Mouse (Mus musculus) intestine, postnatal 0 days (tissue): ENCODE results near the gene Hadhb. TPM values are rescaled to one million over a fixed set of nuclear protein-coding genes. Genes with fewer than 3 reads are reported as not detected.

ENCODE experiments used
- ATAC-seq: fragments of 200-750 bp; cut with Nextera tagmentation; 2 replicates; pipeline ENCODE4 v1.8.0; 2017; ENCODE audit warnings: mild to moderate bottlenecking, moderate TSS enrichment, moderate library complexity
- H3K27ac ChIP-seq: fragments of 300-500 bp; sonication (generic); 2 replicates; pipeline ENCODE4 v1.5.1; 2014; ENCODE audit warnings: mild to moderate bottlenecking, low read depth, low read length, moderate library complexity
- H3K27me3 ChIP-seq: fragments of 300-500 bp; sonication (generic); replicated peaks from 2 replicates; pipeline ENCODE4 v1.6.1; 2014; ENCODE audit warnings: low read length, mixed read lengths; ENCODE audit not compliant: control insufficient read depth, insufficient read depth
- H3K36me3 ChIP-seq: fragments of 300-500 bp; sonication (generic); 2 replicates; pipeline ENCODE4 v1.6.1; 2014; ENCODE audit warnings: mild to moderate bottlenecking, moderate library complexity; ENCODE audit not compliant: control insufficient read depth, insufficient read depth
- H3K4me1 ChIP-seq: fragments of 300-500 bp; sonication (generic); replicated peaks from 2 replicates; pipeline ENCODE4 v1.6.1; 2014; ENCODE audit warnings: antibody characterized with exemption, low read length, mixed read lengths; ENCODE audit not compliant: control insufficient read depth, insufficient read depth
- H3K4me2 ChIP-seq: fragments of 300-500 bp; sonication (generic); replicated peaks from 2 replicates; pipeline ENCODE4 v1.6.1; 2014; ENCODE audit warnings: low read depth, mild to moderate bottlenecking, moderate library complexity
- H3K4me3 ChIP-seq: fragments of 300-500 bp; sonication (generic); 2 replicates; pipeline ENCODE4 v1.5.1; 2014; ENCODE audit warnings: low read depth, low read length
- H3K9ac ChIP-seq: fragments of 300-500 bp; sonication (generic); 2 replicates; pipeline ENCODE4 v1.6.1; 2014; ENCODE audit warnings: mild to moderate bottlenecking, low read depth, low read length
- H3K9me3 ChIP-seq: fragments of 300-500 bp; sonication (generic); 2 replicates; pipeline ENCODE4 v1.6.1; 2016; ENCODE audit warnings: mixed run types; ENCODE audit not compliant: control insufficient read depth
- CTCF ChIP-seq: sonication (generic); IDR thresholded peaks from 2 replicates; pipeline ENCODE4 v1.5.1; 2016; ENCODE audit warnings: low read depth, mild to moderate bottlenecking, control low read depth, antibody characterized with exemption, moderate library complexity
- WGBS: fragments of 180-500 bp; shearing (Covaris S2); extraction: QIAGEN DNeasy Blood & Tissue Kit; methylation state at CpG from one replicate; pipeline ENCODE4 v1.1.7; 2014; 5-methylcytosine and 5-hydroxymethylcytosine counted together
- polyA plus RNA-seq: library from polyadenylated mRNA; unstranded; fragments of >200 nt; fragmentation: Nextera tagmentation; extraction: Ambion mirVana; gene quantifications from 2 replicates; pipeline ENCODE4 v1.2.1, GENCODE M21; 2015

Hadhb gene
- 392 and 420 TPM in 2 replicates for polyA plus RNA-seq

DNA sequence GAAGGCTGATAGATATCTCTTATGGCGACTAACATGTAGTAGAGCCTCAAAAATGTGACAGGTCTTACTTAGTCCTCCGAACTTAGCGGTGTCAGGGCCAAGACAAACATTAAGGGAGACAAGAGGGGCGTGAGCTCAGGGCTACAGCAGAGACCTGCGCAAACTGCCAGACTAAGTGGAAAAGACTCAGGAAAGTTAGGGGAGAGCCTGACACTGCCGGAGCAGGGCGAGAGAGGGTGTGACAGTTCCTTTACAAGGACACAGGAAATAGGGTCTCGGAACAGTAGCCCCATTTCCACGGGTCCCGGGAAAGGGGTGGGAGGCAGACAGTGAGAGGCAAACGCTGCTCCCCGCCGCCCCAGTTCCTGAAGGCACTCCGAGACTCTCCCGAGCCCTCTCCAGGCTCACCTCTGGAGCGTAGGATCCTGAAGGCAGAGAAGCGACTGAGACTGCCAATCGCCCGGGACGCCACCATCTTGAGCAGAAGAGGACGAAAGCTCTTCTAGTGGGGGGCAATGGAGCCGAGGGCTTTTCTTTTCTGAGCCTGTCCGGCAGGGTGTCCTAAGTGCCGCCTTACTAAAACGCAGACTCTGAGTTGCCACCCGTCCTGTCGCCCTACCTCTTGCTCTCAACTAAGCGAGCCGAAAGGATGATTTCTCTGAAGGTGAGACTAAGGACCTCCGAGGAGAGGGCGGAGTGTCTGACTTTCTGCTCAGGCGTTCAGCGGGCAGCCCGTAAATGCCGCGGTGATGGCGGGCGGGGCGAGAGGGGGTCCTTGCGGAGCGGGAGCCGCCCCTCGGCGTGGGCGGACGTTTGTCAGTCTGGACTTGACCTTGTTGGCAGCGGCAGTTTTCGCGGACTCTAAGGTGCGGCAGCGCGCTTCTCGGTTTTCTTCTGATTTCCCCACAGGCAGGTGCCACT is at the start of gene Hadhb, which contains the start of gene Hadha:
Hadhb (plus strand) TSS at position 775 of the 921 bp plus-strand sequence.
Hadha (minus strand) TSS at position 689 of the 921 bp plus-strand sequence.
- under 1% methylated on average over 53 of the region's 53 CpGs for WGBS

DNA sequence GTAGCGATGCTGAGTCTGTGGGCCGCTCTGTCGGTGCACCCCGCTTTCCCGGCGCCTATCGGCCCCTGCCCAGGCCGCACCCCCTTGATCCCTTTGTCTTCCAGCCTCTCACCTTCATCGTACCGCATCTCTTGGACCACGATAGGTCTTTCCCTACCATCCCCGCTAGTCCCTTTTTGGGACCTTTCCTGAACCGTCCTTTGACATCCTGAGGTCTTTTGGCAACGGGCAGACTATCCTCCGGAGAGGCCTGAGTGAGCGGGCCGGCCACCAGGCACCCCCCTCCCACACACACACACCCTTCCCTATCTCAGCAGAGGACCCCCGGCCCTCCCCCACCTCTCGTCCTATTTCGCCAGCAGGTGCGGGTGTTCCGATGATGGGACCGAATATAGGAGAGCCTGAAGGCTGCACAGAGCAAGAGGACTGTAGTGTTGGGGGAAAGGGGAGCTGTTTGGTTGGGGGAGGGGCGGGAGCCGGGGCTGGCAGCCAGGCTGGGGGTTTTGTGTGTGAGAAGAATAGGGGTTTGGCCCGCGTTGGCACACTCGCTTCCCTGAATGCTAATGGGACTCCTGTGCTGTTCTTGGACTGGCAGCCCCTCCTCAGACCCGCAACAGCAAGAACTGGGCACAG is 49.3 kb upstream of the Hadhb start, which contains the start of gene 3110082J24Rik:
3110082J24Rik (minus strand) TSS at position 419 of the 633 bp plus-strand sequence.
- 0 out of 2 replicates have a peak within 1 kb of the TSS, but pooled peaks have one; percentile 26 for H3K9ac ChIP-seq
- no peak for TF ChIP-seq CTCF

More for the DNA sequence above, at the start of gene Hadhb, which contains the start of gene Hadha:
- Histone ChIP-seq H3K4me1 (0 out of 2 replicates have a peak, but pooled peaks cover 5% of the 10 kb centered on the region), H3K36me3 (peaks cover 9% of the 10 kb centered on the region; the same call in 1 of the 2 replicates), H3K4me2 (peak within 1 kb of the TSS; percentile 64), H3K4me3 (peak within 1 kb of the TSS; percentile 100), H3K9ac (peak within 1 kb of the TSS; percentile 85), H3K27ac (peak within 1 kb of the TSS; percentile 93), H3K9me3 (no peaks in the 10 kb centered on the region), H3K27me3 (no peaks in the 10 kb centered on the region)
- TF ChIP-seq CTCF: peak; percentile 30; the same call in 1 of the 2 replicates
- peak; percentile 77 for ATAC-seq

DNA sequence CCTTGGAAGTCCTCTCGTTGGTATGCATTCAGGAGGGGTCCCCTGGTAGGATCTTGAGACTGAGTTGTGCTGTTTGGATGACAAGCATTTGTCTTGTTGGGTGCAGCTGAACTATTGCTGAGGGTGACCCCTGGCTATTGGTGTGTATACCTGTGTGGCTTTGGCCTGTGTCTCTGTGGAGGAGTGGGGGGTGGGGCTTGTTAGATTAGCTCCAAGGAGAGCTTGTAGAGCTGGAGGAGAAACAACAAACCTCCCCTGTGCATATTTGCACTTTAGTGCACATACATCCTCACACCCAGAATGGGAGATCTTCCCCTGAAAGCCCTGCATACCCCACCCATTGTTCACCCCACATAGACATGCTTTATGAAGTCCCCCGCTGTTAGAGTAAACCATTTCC is 48.3 kb upstream of the Hadhb start:
- no peak overlapping the region for H3K9ac ChIP-seq
- no peak for TF ChIP-seq CTCF
- H3K36me3 ChIP-seq: no peaks in the 10 kb centered on the region
- no peak overlapping the region for H3K4me2 ChIP-seq
- H3K27ac ChIP-seq: no peak overlapping the region
- no peak for ATAC-seq
- no peak overlapping the region for H3K4me3 ChIP-seq
- peaks cover 3% of the 10 kb centered on the region; the same call in 1 of the 2 replicates for H3K4me1 ChIP-seq
- no peaks in the 10 kb centered on the region for H3K9me3 ChIP-seq
- H3K27me3 ChIP-seq: peaks cover 39% of the 10 kb centered on the region
- 62% methylated on average over 2 of the region's 2 CpGs for WGBS

More for the DNA sequence above, 49.3 kb upstream of the Hadhb start, which contains the start of gene 3110082J24Rik:
- H3K4me3 ChIP-seq: peak within 1 kb of the TSS; percentile 46
- WGBS: 12% methylated on average over 29 of the region's 29 CpGs
- no peak for ATAC-seq
- no peaks in the 10 kb centered on the region for H3K36me3 ChIP-seq
- H3K27me3 ChIP-seq: peaks cover 39% of the 10 kb centered on the region
- no peaks in the 10 kb centered on the region for H3K9me3 ChIP-seq
- peak within 1 kb of the TSS; percentile 77 for H3K4me2 ChIP-seq
- H3K27ac ChIP-seq: no peak within 1 kb of the TSS
- H3K4me1 ChIP-seq: no peaks in the 10 kb centered on the region; the same call in 1 of the 2 replicates

DNA sequence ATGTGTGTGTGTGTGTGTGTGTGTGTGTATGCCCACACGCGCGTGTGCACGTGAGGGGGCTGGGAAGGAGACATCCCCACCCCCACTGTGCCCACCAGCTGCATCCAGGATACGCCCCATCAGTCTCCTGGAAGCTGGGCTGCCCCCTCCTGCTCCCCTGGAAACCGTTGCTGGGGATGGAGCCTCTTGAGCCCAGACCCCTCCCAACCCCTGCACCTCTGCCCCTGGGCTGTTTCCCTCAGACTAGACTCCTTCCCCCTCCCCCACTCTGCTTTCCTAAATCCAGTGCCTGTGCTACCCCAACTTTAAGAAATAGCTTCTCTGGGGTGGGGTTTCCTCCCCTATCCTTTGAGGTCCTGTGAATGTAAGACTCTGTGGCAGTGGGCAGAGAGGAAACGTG is 47.9 kb upstream of the Hadhb start:
- ATAC-seq: no peak
- H3K27me3 ChIP-seq: peaks cover 39% of the 10 kb centered on the region
- no peak for TF ChIP-seq CTCF
- no peak overlapping the region for H3K4me3 ChIP-seq
- no peak overlapping the region for H3K9ac ChIP-seq
- no peak overlapping the region for H3K27ac ChIP-seq
- H3K4me1 ChIP-seq: peaks cover 3% of the 10 kb centered on the region; the same call in 1 of the 2 replicates
- 42% methylated on average over 7 of the region's 7 CpGs for WGBS
- H3K4me2 ChIP-seq: no peak overlapping the region
- H3K9me3 ChIP-seq: no peaks in the 10 kb centered on the region
- H3K36me3 ChIP-seq: no peaks in the 10 kb centered on the region

DNA sequence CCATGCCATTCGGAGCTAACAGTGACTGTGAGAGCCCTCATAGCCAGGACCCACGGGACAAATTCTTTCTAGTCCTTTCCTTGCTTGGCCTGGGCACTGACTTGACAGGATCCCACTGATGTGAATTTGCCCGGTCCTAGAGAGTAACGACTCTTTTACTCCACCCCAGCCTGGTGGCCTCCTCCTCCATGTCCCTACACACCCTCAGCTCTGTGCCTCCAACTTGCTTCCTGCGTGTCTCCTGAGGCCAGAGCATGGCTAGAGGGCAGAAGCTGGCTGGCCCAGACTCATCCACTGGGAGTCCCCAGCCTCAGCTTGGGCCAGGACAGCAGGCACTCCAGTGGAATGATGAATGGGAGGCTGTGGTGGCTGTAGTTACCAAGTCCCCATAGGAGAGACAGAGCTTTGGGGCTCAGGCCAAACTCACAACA is 47.4 kb upstream of the Hadhb start:
- TF ChIP-seq CTCF: no peak
- H3K9me3 ChIP-seq: no peaks in the 10 kb centered on the region
- no peak overlapping the region for H3K4me2 ChIP-seq
- no peak overlapping the region for H3K9ac ChIP-seq
- no peak overlapping the region for H3K27ac ChIP-seq
- no peak for ATAC-seq
- peaks cover 3% of the 10 kb centered on the region; the same call in 1 of the 2 replicates for H3K4me1 ChIP-seq
- peaks cover 39% of the 10 kb centered on the region for H3K27me3 ChIP-seq
- no peak overlapping the region for H3K4me3 ChIP-seq
- WGBS: 35% methylated on average over 5 of the region's 5 CpGs
- H3K36me3 ChIP-seq: no peaks in the 10 kb centered on the region
